Mouse (Mus musculus) cerebellum, adult 2 months (tissue): Measurements from ENCODE around the gene Tcf3.

ENCODE experiments used
- CTCF ChIP-seq: fragments of 200-500 bp; IDR thresholded peaks from 2 replicates; pipeline ENCODE4 v1.5.1; 2011; ENCODE audit warnings: low read depth, mild to moderate bottlenecking, control low read depth, low read length, moderate library complexity, borderline replicate concordance; ENCODE audit not compliant: insufficient read depth
- POLR2A ChIP-seq: fragments of 200-500 bp; IDR thresholded peaks from 2 replicates; pipeline ENCODE4 v1.6.1; 2011; ENCODE audit warnings: low read length, control low read depth, borderline replicate concordance; ENCODE audit not compliant: insufficient read depth

DNA sequence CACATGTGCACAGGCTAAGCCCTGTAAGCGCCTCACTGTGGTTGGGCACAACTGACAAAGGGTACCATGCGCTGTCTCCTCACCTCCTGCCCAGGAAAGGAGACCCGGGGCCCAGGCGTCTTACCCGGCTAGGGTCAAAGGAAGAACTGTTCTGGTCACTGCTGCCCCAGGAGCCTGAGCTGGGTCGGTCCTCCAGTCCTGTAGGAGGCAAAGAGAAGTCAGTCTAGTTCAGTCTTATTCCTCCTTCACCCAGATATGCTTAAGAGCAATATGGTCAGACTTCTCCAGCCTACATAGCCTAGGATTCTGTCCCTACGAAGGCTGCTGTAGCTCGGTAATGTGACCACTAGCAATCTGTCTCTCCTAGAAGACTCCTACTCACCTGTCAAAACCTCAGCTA lies 12.2 kb downstream of the Tcf3 start:
- no peak for TF ChIP-seq POLR2A
- no peak for TF ChIP-seq CTCF
